Comparison of ENCODE assay signal across 7 mouse cellular contexts in genomic region chr8:47742992-47743391, GRCm38 (mm10). TPM values are rescaled to one million over a fixed set of nuclear protein-coding genes. Genes with fewer than 3 reads are reported as not detected.
DNase-seq lines count a peak whose midpoint lies in the region; ATAC-seq and TF ChIP-seq lines count a peak whose summit lies in the region.

No protein-coding gene starts in this region.

- H3K9me3 ChIP-seq in intestine, embryonic 14.5 days (ENCODE audit: control insufficient read depth, low read length), result no peaks in the 10 kb centered on the region
- H3K9me3 ChIP-seq in intestine, postnatal 0 days (ENCODE audit: control insufficient read depth), result no peaks in the 10 kb centered on the region
- no peaks in the 10 kb centered on the region for H3K9me3 ChIP-seq in embryonic facial prominence, embryonic 14.5 days (ENCODE audit: control insufficient read depth, low read length)
- no peaks in the 10 kb centered on the region for H3K9me3 ChIP-seq in midbrain, embryonic 15.5 days

- no peak overlapping the region for H3K27ac ChIP-seq in intestine, embryonic 14.5 days (ENCODE audit: low read depth)
- no peak overlapping the region for H3K27ac ChIP-seq in intestine, postnatal 0 days (ENCODE audit: low read depth, low read length)
- peak overlapping the region; percentile 24 for H3K27ac ChIP-seq in embryonic facial prominence, embryonic 14.5 days (replicated peaks; ENCODE audit: low read depth, low read length)
- H3K27ac ChIP-seq in midbrain, embryonic 15.5 days, result no peak overlapping the region

- no peaks in the 10 kb centered on the region; the same call in 1 of the 2 replicates for H3K4me1 ChIP-seq in intestine, embryonic 14.5 days (replicated peaks; ENCODE audit: control insufficient read depth, insufficient read depth, low read length)
- no peaks in the 10 kb centered on the region for H3K4me1 ChIP-seq in intestine, postnatal 0 days (replicated peaks; ENCODE audit: control insufficient read depth, insufficient read depth, low read length)
- no peaks in the 10 kb centered on the region for H3K4me1 ChIP-seq in embryonic facial prominence, embryonic 14.5 days (ENCODE audit: control insufficient read depth, insufficient read depth, low read length)
- H3K4me1 ChIP-seq in midbrain, embryonic 15.5 days, result 0 out of 2 replicates have a peak, but pooled peaks cover 5% of the 10 kb centered on the region

- DNase-seq in intestine, embryonic 14.5 days (ENCODE audit: low spot score), result no peak
- no peak for DNase-seq in embryonic facial prominence, embryonic 14.5 days (ENCODE audit: low spot score)
- DNase-seq in c-Kit-positive CD71-positive TER-119-positive erythroid progenitor cells, embryonic 14.5 days (ENCODE audit: low spot score), result no peak
- no peak for DNase-seq in embryo, embryonic 10.5 days (ENCODE audit: low spot score)

- peak overlapping the region; percentile 22; the same call in 1 of the 2 replicates for H3K4me2 ChIP-seq in intestine, embryonic 14.5 days (ENCODE audit: low read length)
- H3K4me2 ChIP-seq in intestine, postnatal 0 days (replicated peaks; ENCODE audit: low read depth), result no peak overlapping the region
- peak overlapping the region; percentile 42 for H3K4me2 ChIP-seq in embryonic facial prominence, embryonic 14.5 days (ENCODE audit: low read depth, low read length)
- peak overlapping the region; percentile 36 for H3K4me2 ChIP-seq in midbrain, embryonic 15.5 days

- no peak overlapping the region for H3K4me3 ChIP-seq in intestine, embryonic 14.5 days (ENCODE audit: low read depth, low read length)
- no peak overlapping the region for H3K4me3 ChIP-seq in intestine, postnatal 0 days (ENCODE audit: low read depth, low read length)
- H3K4me3 ChIP-seq in embryonic facial prominence, embryonic 14.5 days (ENCODE audit: low read depth, low read length), result 0 out of 2 replicates have a peak overlapping the region, but pooled peaks have one; percentile 11
- H3K4me3 ChIP-seq in midbrain, embryonic 15.5 days, result no peak overlapping the region

- H3K9ac ChIP-seq in intestine, embryonic 14.5 days (ENCODE audit: low read length), result no peak overlapping the region
- no peak overlapping the region for H3K9ac ChIP-seq in intestine, postnatal 0 days (ENCODE audit: low read depth, low read length)
- H3K9ac ChIP-seq in embryonic facial prominence, embryonic 14.5 days (ENCODE audit: low read depth, low read length), result peak overlapping the region; percentile 32; the same call in 1 of the 2 replicates
- no peak overlapping the region for H3K9ac ChIP-seq in midbrain, embryonic 15.5 days

- TF ChIP-seq CTCF in intestine, postnatal 0 days (IDR thresholded peaks at IDR 0.05; ENCODE audit: low read depth), result no peak

- no peak for ATAC-seq in intestine, embryonic 14.5 days (replicated peaks; ENCODE audit: low FRiP score, low TSS enrichment, low read depth)
- ATAC-seq in intestine, postnatal 0 days, result no peak
- ATAC-seq in embryonic facial prominence, embryonic 14.5 days (ENCODE audit: low read depth), result peak; percentile 35
- 0 out of 2 replicates have a peak, but pooled peaks have one; percentile 14 for ATAC-seq in granulocyte monocyte progenitor cell, adult 5-6 weeks (replicated peaks; ENCODE audit: poor library complexity, severe bottlenecking)
- ATAC-seq in midbrain, embryonic 15.5 days (replicated peaks), result 0 out of 2 replicates have a peak, but pooled peaks have one; percentile 30

- H3K27me3 ChIP-seq in intestine, embryonic 14.5 days (replicated peaks; ENCODE audit: control insufficient read depth, insufficient read depth, low read length), result no peaks in the 10 kb centered on the region
- no peaks in the 10 kb centered on the region for H3K27me3 ChIP-seq in intestine, postnatal 0 days (replicated peaks; ENCODE audit: control insufficient read depth, insufficient read depth, low read length)
- H3K27me3 ChIP-seq in embryonic facial prominence, embryonic 14.5 days (replicated peaks; ENCODE audit: control insufficient read depth, insufficient read depth, low read length), result no peaks in the 10 kb centered on the region
- peaks cover 2% of the 10 kb centered on the region; the same call in 1 of the 2 replicates for H3K27me3 ChIP-seq in midbrain, embryonic 15.5 days (replicated peaks)

- 38% methylated on average over 8 of the region's 8 CpGs for WGBS in intestine, embryonic 14.5 days
- WGBS in intestine, postnatal 0 days, result 32% methylated on average over 8 of the region's 8 CpGs
- 16% methylated on average over 8 of the region's 8 CpGs for WGBS in embryonic facial prominence, embryonic 14.5 days
- 42% methylated on average over 8 of the region's 8 CpGs for WGBS in midbrain, embryonic 15.5 days

- no peaks in the 10 kb centered on the region for H3K36me3 ChIP-seq in intestine, embryonic 14.5 days (ENCODE audit: control insufficient read depth, insufficient read depth, low read length)
- no peaks in the 10 kb centered on the region for H3K36me3 ChIP-seq in intestine, postnatal 0 days (ENCODE audit: control insufficient read depth, insufficient read depth)
- H3K36me3 ChIP-seq in embryonic facial prominence, embryonic 14.5 days (ENCODE audit: control insufficient read depth, insufficient read depth, low read length), result no peaks in the 10 kb centered on the region
- H3K36me3 ChIP-seq in midbrain, embryonic 15.5 days (replicated peaks), result no peaks in the 10 kb centered on the region

RNA-seq across cellular contexts. Expression of gene Cdkn2aip, which starts 29.3 kb away (rescaled TPM):
- polyA plus RNA-seq in intestine, embryonic 14.5 days (2014; fragmentation: Nextera tagmentation; extraction: Ambion mirVana), result 22.8 and 23.8 TPM in 2 replicates
- 15.3 and 15.4 TPM in 2 replicates for polyA plus RNA-seq in intestine, postnatal 0 days (2015; fragmentation: Nextera tagmentation; extraction: Ambion mirVana)
- polyA plus RNA-seq in embryonic facial prominence, embryonic 14.5 days (2014; fragmentation: Nextera tagmentation; extraction: Ambion mirVana), result 16.5 and 21.0 TPM in 2 replicates
- total RNA-seq in granulocyte monocyte progenitor cell, adult 5-6 weeks (2014; fragmentation: Nextera tagmentation), result 13.2 and 13.9 TPM in 2 replicates
- total RNA-seq in granulocyte monocyte progenitor cell, adult 5-6 weeks (2017), result 19.7 and 26.5 TPM in 2 replicates
- polyA plus RNA-seq in midbrain, embryonic 15.5 days (2015; fragmentation: Nextera tagmentation; extraction: Ambion mirVana), result 35.1 and 35.8 TPM in 2 replicates

Comparison
In these comparisons a context has a peak if more than half of its experiments do, and no peak if none do; other contexts are left out.
1. ATAC-seq: peak in embryonic facial prominence, embryonic 14.5 days (single experiment), granulocyte monocyte progenitor cell, adult 5-6 weeks (single experiment) and midbrain, embryonic 15.5 days (single experiment); none in intestine, embryonic 14.5 days (single experiment) and intestine, postnatal 0 days (single experiment).